Mouse (Mus musculus): Measurements from ENCODE around the gene Gm11027. TPM values are rescaled to one million over a fixed set of nuclear protein-coding genes. Genes with fewer than 3 reads are reported as not detected.

Gm11027 gene
- polyA plus RNA-seq, 1 experiment = not detected

DNA sequence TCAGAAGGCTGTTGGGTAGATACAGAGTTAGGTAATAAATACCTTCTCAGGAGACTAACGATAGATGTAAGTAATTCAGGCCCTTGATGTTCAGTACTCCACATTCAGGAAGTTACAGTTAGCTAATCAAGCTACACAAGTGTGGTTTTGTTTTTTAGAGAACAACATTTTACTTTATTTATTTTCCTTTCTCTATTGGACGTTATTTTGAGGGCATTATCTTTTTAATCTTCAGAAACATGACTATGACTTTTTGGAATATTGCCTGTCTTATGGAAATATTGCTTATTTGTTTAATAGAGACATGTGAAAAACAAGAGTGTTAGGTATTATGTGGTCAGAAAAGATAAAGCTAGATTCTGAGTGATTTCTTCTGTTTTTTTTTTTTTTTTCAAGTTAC lies 18.0 kb downstream of the Gm11027 start:
- Histone ChIP-seq H3K4me3 (ENCODE audit: insufficient read depth, low read length) (no peak overlapping the region), H3K4me1 (ENCODE audit: control insufficient read depth, insufficient read depth, low read length) (peaks cover 14% of the 10 kb centered on the region), H3K27ac (ENCODE audit: insufficient read depth, low read length) (no peak overlapping the region)
- TF ChIP-seq POLR2A (IDR thresholded peaks at IDR 0.05; ENCODE audit: low read depth, low read length) (no peak), CTCF (IDR thresholded peaks at IDR 0.05; ENCODE audit: borderline replicate concordance, insufficient read depth, low read length) (no peak)

DNA sequence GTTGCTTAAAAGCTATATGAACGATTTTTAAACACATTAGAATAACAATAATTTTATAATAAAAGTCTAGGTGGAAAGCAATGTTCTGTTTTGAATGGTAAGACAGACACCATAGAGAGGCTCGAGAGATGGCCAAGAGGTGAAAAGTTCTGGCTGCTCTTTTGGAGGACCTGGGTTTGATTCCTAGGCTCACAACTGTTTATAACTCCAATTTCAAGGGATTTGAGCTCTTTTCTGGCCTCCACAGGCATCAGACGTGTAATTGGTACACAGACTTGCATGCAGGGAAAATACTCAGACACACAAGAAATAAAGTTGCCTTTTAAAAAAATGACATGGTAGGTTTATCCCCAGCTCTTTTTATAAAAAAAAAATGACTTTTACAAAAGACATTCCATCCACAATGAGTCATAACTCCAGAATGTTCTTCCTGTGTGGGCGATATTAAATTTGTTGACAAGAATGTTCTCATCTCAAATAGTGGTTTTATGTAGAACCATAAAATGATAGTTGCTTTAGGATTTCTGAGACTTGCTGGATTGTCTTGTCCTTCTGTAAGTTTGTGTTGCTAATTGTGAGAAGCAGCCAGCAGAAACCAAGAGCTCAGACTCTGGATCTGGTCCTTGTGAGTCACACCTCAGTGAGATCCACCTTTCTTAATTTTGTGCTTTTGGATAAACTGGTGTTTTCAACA lies 18.6 kb downstream of the Gm11027 start:
- peaks cover 14% of the 10 kb centered on the region for H3K4me1 ChIP-seq (ENCODE audit: control insufficient read depth, insufficient read depth, low read length)
- no peak for TF ChIP-seq CTCF (IDR thresholded peaks at IDR 0.05; ENCODE audit: borderline replicate concordance, insufficient read depth, low read length)
- TF ChIP-seq POLR2A (IDR thresholded peaks at IDR 0.05; ENCODE audit: low read depth, low read length) = no peak
- H3K4me3 ChIP-seq (ENCODE audit: insufficient read depth, low read length) = no peak overlapping the region
- H3K27ac ChIP-seq (ENCODE audit: insufficient read depth, low read length) = peak overlapping the region; percentile 100

DNA sequence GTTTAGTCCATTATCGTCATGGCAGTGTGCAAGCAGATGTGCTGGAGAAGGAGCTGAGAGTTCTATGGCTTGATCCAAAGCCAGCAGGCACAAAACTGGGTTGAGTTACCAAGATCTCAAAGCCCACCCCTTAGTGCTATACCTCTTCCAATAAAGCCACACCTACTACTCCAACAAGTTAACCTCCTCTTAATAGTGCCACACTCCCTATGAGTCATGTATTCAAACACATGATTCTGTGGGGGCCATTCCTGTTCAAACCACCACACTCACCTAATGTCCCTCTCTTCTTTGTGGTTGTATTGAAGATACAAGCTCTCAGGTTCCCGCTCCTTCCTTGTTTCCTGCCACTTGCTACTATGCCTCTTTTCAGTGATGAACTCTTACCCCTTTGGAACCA lies 24.7 kb downstream of the Gm11027 start:
- Histone ChIP-seq H3K4me1 (ENCODE audit: control insufficient read depth, insufficient read depth, low read length) (peaks cover 2% of the 10 kb centered on the region; the same call in 1 of the 2 replicates), H3K4me3 (ENCODE audit: insufficient read depth, low read length) (no peak overlapping the region), H3K27ac (ENCODE audit: insufficient read depth, low read length) (no peak overlapping the region)
- no peak for TF ChIP-seq CTCF (IDR thresholded peaks at IDR 0.05; ENCODE audit: borderline replicate concordance, insufficient read depth, low read length)
- TF ChIP-seq POLR2A (IDR thresholded peaks at IDR 0.05; ENCODE audit: low read depth, low read length) = no peak

DNA sequence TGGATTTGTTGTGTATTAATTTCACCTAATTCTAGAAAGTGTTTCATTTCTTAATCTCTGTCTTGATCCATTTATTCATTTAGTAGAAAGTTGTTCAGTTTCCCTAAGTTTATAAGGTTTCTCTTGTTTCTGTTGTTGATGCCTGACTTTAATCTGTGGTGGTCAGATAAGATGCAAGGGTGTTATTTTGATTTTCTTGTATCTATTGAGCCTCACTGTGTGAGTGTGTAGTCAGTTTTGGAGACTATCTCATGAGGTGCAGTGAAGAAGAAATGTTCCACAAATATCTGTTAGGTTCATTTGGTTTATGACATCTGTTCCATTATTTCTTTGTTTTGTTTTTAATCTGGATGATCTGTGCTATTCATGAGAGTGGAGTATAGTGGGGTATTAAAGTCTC lies 27.0 kb downstream of the Gm11027 start:
- H3K27ac ChIP-seq (ENCODE audit: insufficient read depth, low read length) = no peak overlapping the region
- H3K4me1 ChIP-seq (ENCODE audit: control insufficient read depth, insufficient read depth, low read length) = no peaks in the 10 kb centered on the region
- TF ChIP-seq CTCF (IDR thresholded peaks at IDR 0.05; ENCODE audit: borderline replicate concordance, insufficient read depth, low read length) (no peak), POLR2A (IDR thresholded peaks at IDR 0.05; ENCODE audit: low read depth, low read length) (no peak)
- H3K4me3 ChIP-seq (ENCODE audit: insufficient read depth, low read length) = no peak overlapping the region

DNA sequence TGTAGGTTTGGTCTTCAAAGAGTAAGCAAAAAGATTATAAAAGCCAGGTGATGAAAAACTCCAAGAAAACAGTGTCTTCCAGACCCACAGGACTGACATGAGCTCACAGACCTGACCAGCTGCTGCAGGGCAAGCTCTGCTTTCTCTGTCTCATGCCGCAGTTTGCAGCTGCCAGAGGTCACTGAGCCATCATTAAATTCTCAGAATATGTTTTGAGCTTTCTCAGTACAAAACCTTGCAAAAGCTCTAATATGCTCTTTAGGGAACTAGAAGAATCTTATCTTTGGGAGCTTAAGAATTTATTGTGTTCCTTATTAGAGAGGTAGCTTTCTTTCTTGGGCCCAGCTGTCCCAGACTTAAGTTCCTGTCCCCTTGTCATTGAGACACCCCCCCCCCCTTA lies 30.9 kb downstream of the Gm11027 start:
- no peak for TF ChIP-seq POLR2A (IDR thresholded peaks at IDR 0.05; ENCODE audit: low read depth, low read length)
- TF ChIP-seq CTCF (IDR thresholded peaks at IDR 0.05; ENCODE audit: borderline replicate concordance, insufficient read depth, low read length) = no peak
- no peak overlapping the region for H3K4me3 ChIP-seq (ENCODE audit: insufficient read depth, low read length)
- H3K4me1 ChIP-seq (ENCODE audit: control insufficient read depth, insufficient read depth, low read length) = 0 out of 2 replicates have a peak, but pooled peaks cover 2% of the 10 kb centered on the region
- no peak overlapping the region for H3K27ac ChIP-seq (ENCODE audit: insufficient read depth, low read length)

DNA sequence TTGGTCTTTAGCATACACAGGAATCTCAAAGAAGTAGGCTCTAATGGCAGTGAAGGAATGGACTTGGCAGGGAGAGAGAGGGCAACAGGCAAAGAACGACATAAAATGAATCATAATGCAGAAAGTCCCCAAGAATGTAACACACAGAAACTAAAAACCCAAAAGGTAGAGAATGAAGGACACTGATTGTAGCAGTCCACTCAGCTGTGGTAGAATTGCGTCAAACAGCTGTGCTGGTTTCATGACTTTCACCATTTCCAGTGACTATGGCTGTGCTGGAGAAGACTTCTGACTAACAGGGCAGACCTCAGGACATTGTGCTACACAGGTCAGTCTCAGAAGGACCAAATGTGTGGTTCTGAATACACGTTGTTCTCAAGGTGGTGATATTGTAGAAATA lies 32.7 kb downstream of the Gm11027 start:
- no peak overlapping the region for H3K4me3 ChIP-seq (ENCODE audit: insufficient read depth, low read length)
- 0 out of 2 replicates have a peak, but pooled peaks cover 2% of the 10 kb centered on the region for H3K4me1 ChIP-seq (ENCODE audit: control insufficient read depth, insufficient read depth, low read length)
- peak overlapping the region; percentile 54; the same call in 1 of the 2 replicates for H3K27ac ChIP-seq (ENCODE audit: insufficient read depth, low read length)
- TF ChIP-seq POLR2A (IDR thresholded peaks at IDR 0.05; ENCODE audit: low read depth, low read length) = no peak
- TF ChIP-seq CTCF (IDR thresholded peaks at IDR 0.05; ENCODE audit: borderline replicate concordance, insufficient read depth, low read length) = no peak

DNA sequence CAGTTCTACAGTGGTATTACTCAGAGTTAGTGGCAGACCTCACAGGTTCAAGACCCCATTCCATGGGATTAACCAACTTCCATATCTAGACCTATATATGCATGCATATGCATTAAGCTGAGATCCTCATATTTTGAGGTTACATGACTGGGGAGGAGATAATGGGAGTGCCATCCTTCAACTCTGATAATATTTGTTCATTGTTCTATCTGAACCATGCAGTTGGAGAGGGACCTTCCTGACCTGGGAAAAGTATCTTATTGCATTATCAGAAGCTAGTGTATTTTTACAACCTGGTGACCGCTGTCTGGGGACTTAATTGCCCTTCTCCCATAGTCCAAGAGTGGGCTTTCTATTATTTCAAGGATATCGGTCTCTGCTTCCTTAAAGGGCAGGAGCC lies 33.4 kb downstream of the Gm11027 start:
- H3K4me1 ChIP-seq (ENCODE audit: control insufficient read depth, insufficient read depth, low read length) = 0 out of 2 replicates have a peak, but pooled peaks cover 2% of the 10 kb centered on the region
- no peak for TF ChIP-seq CTCF (IDR thresholded peaks at IDR 0.05; ENCODE audit: borderline replicate concordance, insufficient read depth, low read length)
- no peak for TF ChIP-seq POLR2A (IDR thresholded peaks at IDR 0.05; ENCODE audit: low read depth, low read length)
- no peak overlapping the region for H3K27ac ChIP-seq (ENCODE audit: insufficient read depth, low read length)
- H3K4me3 ChIP-seq (ENCODE audit: insufficient read depth, low read length) = no peak overlapping the region

DNA sequence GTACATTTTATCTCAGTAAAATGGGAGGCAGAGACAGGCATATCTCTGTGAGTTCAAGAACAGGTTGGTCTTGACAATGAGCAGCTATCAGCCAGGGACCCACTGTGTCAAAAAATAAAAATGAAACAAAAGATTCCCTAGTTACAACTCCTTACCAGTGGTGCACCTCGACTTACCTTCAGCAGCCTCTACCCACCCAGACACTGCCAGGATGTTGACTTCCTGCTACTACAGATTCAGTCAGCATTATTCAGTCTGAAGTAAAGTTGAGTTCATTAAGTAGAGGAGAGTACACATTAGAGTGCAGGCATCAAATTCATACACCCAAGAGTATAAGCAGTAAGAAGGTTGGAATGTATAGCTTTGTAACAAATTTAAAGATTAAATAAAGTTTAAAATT lies 38.6 kb downstream of the Gm11027 start:
- 0 out of 2 replicates have a peak, but pooled peaks cover 3% of the 10 kb centered on the region for H3K4me1 ChIP-seq (ENCODE audit: control insufficient read depth, insufficient read depth, low read length)
- H3K27ac ChIP-seq (ENCODE audit: insufficient read depth, low read length) = no peak overlapping the region
- H3K4me3 ChIP-seq (ENCODE audit: insufficient read depth, low read length) = no peak overlapping the region
- TF ChIP-seq POLR2A (IDR thresholded peaks at IDR 0.05; ENCODE audit: low read depth, low read length) (no peak), CTCF (IDR thresholded peaks at IDR 0.05; ENCODE audit: borderline replicate concordance, insufficient read depth, low read length) (no peak)

DNA sequence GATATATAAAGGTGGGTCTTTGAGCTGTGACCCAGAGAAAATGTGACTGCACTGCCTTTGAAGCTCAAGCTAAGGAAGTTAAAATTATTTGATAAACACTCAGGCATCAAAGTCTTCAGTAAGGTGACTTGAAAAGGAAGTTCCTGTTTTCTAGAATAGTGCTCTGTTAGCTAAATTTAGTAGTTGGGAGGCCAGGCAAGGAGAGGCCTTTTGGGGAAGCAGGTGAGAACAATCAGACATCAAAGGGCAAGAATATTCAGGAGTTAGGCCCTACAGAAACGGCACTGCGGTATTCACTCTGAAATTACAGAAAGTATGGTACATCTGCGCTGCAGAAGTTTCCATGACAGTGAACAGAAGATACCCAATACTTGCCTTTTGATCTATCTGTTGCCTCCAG lies 40.3 kb downstream of the Gm11027 start:
- 0 out of 2 replicates have a peak, but pooled peaks cover 3% of the 10 kb centered on the region for H3K4me1 ChIP-seq (ENCODE audit: control insufficient read depth, insufficient read depth, low read length)
- H3K27ac ChIP-seq (ENCODE audit: insufficient read depth, low read length) = peak overlapping the region; percentile 51; the same call in 1 of the 2 replicates
- H3K4me3 ChIP-seq (ENCODE audit: insufficient read depth, low read length) = no peak overlapping the region
- no peak for TF ChIP-seq CTCF (IDR thresholded peaks at IDR 0.05; ENCODE audit: borderline replicate concordance, insufficient read depth, low read length)

DNA sequence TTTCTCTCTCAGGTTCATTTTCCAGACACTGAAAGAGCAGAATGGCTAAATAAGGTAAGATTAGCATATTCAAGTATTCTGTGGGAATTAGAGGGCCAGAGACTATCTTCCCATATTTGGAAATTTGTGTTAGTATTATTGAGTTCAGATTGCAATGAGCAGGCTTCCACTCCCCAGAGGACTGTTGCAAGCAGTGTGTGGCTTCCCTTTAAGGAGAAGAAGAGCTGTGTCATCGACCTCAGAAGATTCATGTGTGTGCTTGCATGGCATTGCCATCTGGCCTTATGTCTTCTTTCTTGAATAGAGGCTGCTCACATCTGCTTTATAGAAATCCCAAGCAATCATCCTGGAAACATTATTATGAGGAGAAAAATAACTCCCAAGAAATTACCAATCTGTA lies 42.6 kb downstream of the Gm11027 start:
- TF ChIP-seq POLR2A (IDR thresholded peaks at IDR 0.05; ENCODE audit: low read depth, low read length) (no peak), CTCF (IDR thresholded peaks at IDR 0.05; ENCODE audit: borderline replicate concordance, insufficient read depth, low read length) (no peak)
- Histone ChIP-seq H3K27ac (ENCODE audit: insufficient read depth, low read length) (peak overlapping the region; percentile 92), H3K4me1 (ENCODE audit: control insufficient read depth, insufficient read depth, low read length) (0 out of 2 replicates have a peak, but pooled peaks cover 3% of the 10 kb centered on the region), H3K4me3 (ENCODE audit: insufficient read depth, low read length) (no peak overlapping the region)

Other genes with a start within 250 kb of the Gm11027 start
- gene Zfp386, start 227.7 kb upstream of the Gm11027 start, polyA plus RNA-seq (2011; ENCODE audit: insufficient read length, low read depth, missing spikeins) = 30.1 and 39.4 TPM in 2 replicates
- 0.43 and 0.51 TPM in 2 replicates for gene Vipr2, start 197.7 kb upstream of the Gm11027 start, polyA plus RNA-seq (2011; ENCODE audit: insufficient read length, low read depth, missing spikeins)
- 12.0 and 13.9 TPM in 2 replicates for gene Wdr60, start 12.4 kb upstream of the Gm11027 start, polyA plus RNA-seq (2011; ENCODE audit: insufficient read length, low read depth, missing spikeins)
- gene Esyt2, start 5.8 kb downstream of the Gm11027 start, polyA plus RNA-seq (2011; ENCODE audit: insufficient read length, low read depth, missing spikeins) = 221 and 258 TPM in 2 replicates
- 38.9 and 54.9 TPM in 2 replicates for gene Ncapg2, start 130.0 kb downstream of the Gm11027 start, polyA plus RNA-seq (2011; ENCODE audit: insufficient read length, low read depth, missing spikeins)
- 0.26 TPM in 1 of 2 replicates, not detected in the other for gene Ptprn2, start 210.3 kb downstream of the Gm11027 start, polyA plus RNA-seq (2011; ENCODE audit: insufficient read length, low read depth, missing spikeins)